Mouse (Mus musculus): ENCODE results near the gene Vrk1. TPM values are rescaled to one million over a fixed set of nuclear protein-coding genes. Genes with fewer than 3 reads are reported as not detected.

Vrk1 gene
- polyA plus RNA-seq, 1 experiment from 2014 or later: 76.4 TPM

- 13% methylated on average over 12 of the region's 16 CpGs for WGBS
- Histone ChIP-seq H3K4me1 (0 out of 2 replicates have a peak, but pooled peaks cover 6% of the 10 kb centered on the region), H3K27me3 (ENCODE audit: insufficient read depth, poor library complexity, severe bottlenecking) (no peaks in the 10 kb centered on the region), H3K9me3 (peaks cover 4% of the 10 kb centered on the region; the same call in 1 of the 2 replicates), H3K27ac (peak overlapping the region; percentile 32; the same call in 1 of the 2 replicates), H3K36me3 (no peaks in the 10 kb centered on the region), H3K4me3 (peak overlapping the region; percentile 48)
- peak; percentile 82 for DNase-seq (ENCODE audit: low spot score)
Measured at GRCm38 (mm10) chr12:105981121-105981973, 28.7 kb upstream of the Vrk1 start.

GRCm38 (mm10) chr12:105981974-105982305, 28.1 kb upstream of the Vrk1 start:
- H3K27ac ChIP-seq: no peak overlapping the region
- 77% methylated on average over 6 of the region's 7 CpGs for WGBS
- DNase-seq (ENCODE audit: low spot score): no peak
- H3K4me1 ChIP-seq: 0 out of 2 replicates have a peak, but pooled peaks cover 6% of the 10 kb centered on the region
- no peaks in the 10 kb centered on the region for H3K27me3 ChIP-seq (ENCODE audit: insufficient read depth, poor library complexity, severe bottlenecking)
- no peaks in the 10 kb centered on the region for H3K36me3 ChIP-seq
- peak overlapping the region; percentile 48 for H3K4me3 ChIP-seq
- H3K9me3 ChIP-seq: peaks cover 4% of the 10 kb centered on the region; the same call in 1 of the 2 replicates

- no peak overlapping the region for H3K4me3 ChIP-seq
- H3K36me3 ChIP-seq: no peaks in the 10 kb centered on the region
- peaks cover 4% of the 10 kb centered on the region; the same call in 1 of the 2 replicates for H3K9me3 ChIP-seq
- H3K4me1 ChIP-seq: 0 out of 2 replicates have a peak, but pooled peaks cover 6% of the 10 kb centered on the region
- no peak for DNase-seq (ENCODE audit: low spot score)
- no peak overlapping the region for H3K27ac ChIP-seq
- WGBS: 80% methylated on average over 6 of the region's 6 CpGs
- H3K27me3 ChIP-seq (ENCODE audit: insufficient read depth, poor library complexity, severe bottlenecking): no peaks in the 10 kb centered on the region
Measured at GRCm38 (mm10) chr12:105982598-105982997, 27.4 kb upstream of the Vrk1 start.

- DNase-seq (ENCODE audit: low spot score): no peak
- H3K27me3 ChIP-seq (ENCODE audit: insufficient read depth, poor library complexity, severe bottlenecking): no peaks in the 10 kb centered on the region
- H3K4me3 ChIP-seq: no peak overlapping the region
- H3K4me1 ChIP-seq: 0 out of 2 replicates have a peak, but pooled peaks cover 6% of the 10 kb centered on the region
- peaks cover 4% of the 10 kb centered on the region; the same call in 1 of the 2 replicates for H3K9me3 ChIP-seq
- H3K36me3 ChIP-seq: no peaks in the 10 kb centered on the region
- no peak overlapping the region for H3K27ac ChIP-seq
- WGBS: 83% methylated on average over 9 of the region's 9 CpGs
Measured at GRCm38 (mm10) chr12:105983499-105983898, 26.5 kb upstream of the Vrk1 start.

- H3K27ac ChIP-seq: no peak overlapping the region
- peaks cover 3% of the 10 kb centered on the region; the same call in 1 of the 2 replicates for H3K9me3 ChIP-seq
- H3K4me1 ChIP-seq: peaks cover 7% of the 10 kb centered on the region
- H3K4me3 ChIP-seq: no peak overlapping the region
- WGBS: 76% methylated on average over 4 of the region's 4 CpGs
- H3K36me3 ChIP-seq: no peaks in the 10 kb centered on the region
- DNase-seq (ENCODE audit: low spot score): no peak
- H3K27me3 ChIP-seq (ENCODE audit: insufficient read depth, poor library complexity, severe bottlenecking): no peaks in the 10 kb centered on the region
Measured at GRCm38 (mm10) chr12:105988434-105988833, 21.6 kb upstream of the Vrk1 start.

GRCm38 (mm10) chr12:105992756-105993155, 17.3 kb upstream of the Vrk1 start:
- no peak overlapping the region for H3K4me3 ChIP-seq
- WGBS: 72% methylated on average over 5 of the region's 5 CpGs
- H3K27me3 ChIP-seq (ENCODE audit: insufficient read depth, poor library complexity, severe bottlenecking): no peaks in the 10 kb centered on the region
- H3K9me3 ChIP-seq: no peaks in the 10 kb centered on the region
- peaks cover 12% of the 10 kb centered on the region for H3K4me1 ChIP-seq
- DNase-seq (ENCODE audit: low spot score): no peak
- no peak overlapping the region for H3K27ac ChIP-seq
- H3K36me3 ChIP-seq: no peaks in the 10 kb centered on the region

- H3K4me1 ChIP-seq: peaks cover 12% of the 10 kb centered on the region
- H3K36me3 ChIP-seq: no peaks in the 10 kb centered on the region
- H3K27me3 ChIP-seq (ENCODE audit: insufficient read depth, poor library complexity, severe bottlenecking): no peaks in the 10 kb centered on the region
- no peak for DNase-seq (ENCODE audit: low spot score)
- no peak overlapping the region for H3K4me3 ChIP-seq
- WGBS: 50% methylated on average over 7 of the region's 7 CpGs
- H3K27ac ChIP-seq: no peak overlapping the region
- no peaks in the 10 kb centered on the region for H3K9me3 ChIP-seq
Measured at GRCm38 (mm10) chr12:105993356-105993755, 16.7 kb upstream of the Vrk1 start.

- Histone ChIP-seq H3K4me3 (no peak overlapping the region), H3K27ac (no peak overlapping the region), H3K27me3 (ENCODE audit: insufficient read depth, poor library complexity, severe bottlenecking) (no peaks in the 10 kb centered on the region), H3K9me3 (no peaks in the 10 kb centered on the region), H3K4me1 (peaks cover 12% of the 10 kb centered on the region), H3K36me3 (no peaks in the 10 kb centered on the region)
- 67% methylated on average over 4 of the region's 4 CpGs for WGBS
- DNase-seq (ENCODE audit: low spot score): no peak
Measured at GRCm38 (mm10) chr12:105995940-105996339, 14.1 kb upstream of the Vrk1 start.

GRCm38 (mm10) chr12:105997028-105997786, 12.8 kb upstream of the Vrk1 start:
- H3K9me3 ChIP-seq: no peaks in the 10 kb centered on the region
- no peak overlapping the region for H3K4me3 ChIP-seq
- H3K36me3 ChIP-seq: no peaks in the 10 kb centered on the region
- 81% methylated on average over 19 of the region's 19 CpGs for WGBS
- peaks cover 12% of the 10 kb centered on the region for H3K4me1 ChIP-seq
- H3K27me3 ChIP-seq (ENCODE audit: insufficient read depth, poor library complexity, severe bottlenecking): no peaks in the 10 kb centered on the region
- no peak for DNase-seq (ENCODE audit: low spot score)
- H3K27ac ChIP-seq: no peak overlapping the region

GRCm38 (mm10) chr12:106001775-106002174, 8.3 kb upstream of the Vrk1 start:
- DNase-seq (ENCODE audit: low spot score): no peak
- H3K36me3 ChIP-seq: no peaks in the 10 kb centered on the region
- no peaks in the 10 kb centered on the region for H3K9me3 ChIP-seq
- H3K4me3 ChIP-seq: no peak overlapping the region
- H3K4me1 ChIP-seq: no peaks in the 10 kb centered on the region
- no peak overlapping the region for H3K27ac ChIP-seq
- H3K27me3 ChIP-seq (ENCODE audit: insufficient read depth, poor library complexity, severe bottlenecking): no peaks in the 10 kb centered on the region
- 68% methylated on average over 8 of the region's 8 CpGs for WGBS

- H3K27ac ChIP-seq: no peak overlapping the region
- H3K4me3 ChIP-seq: no peak overlapping the region
- H3K9me3 ChIP-seq: no peaks in the 10 kb centered on the region
- H3K36me3 ChIP-seq: no peaks in the 10 kb centered on the region
- DNase-seq (ENCODE audit: low spot score): no peak
- 0 out of 2 replicates have a peak, but pooled peaks cover 7% of the 10 kb centered on the region for H3K4me1 ChIP-seq
- WGBS: 66% methylated on average over 6 of the region's 6 CpGs
- no peaks in the 10 kb centered on the region for H3K27me3 ChIP-seq (ENCODE audit: insufficient read depth, poor library complexity, severe bottlenecking)
Measured at GRCm38 (mm10) chr12:106004719-106005118, 5.3 kb upstream of the Vrk1 start.

- no peaks in the 10 kb centered on the region for H3K9me3 ChIP-seq
- no peaks in the 10 kb centered on the region for H3K36me3 ChIP-seq
- DNase-seq (ENCODE audit: low spot score): no peak
- no peaks in the 10 kb centered on the region for H3K27me3 ChIP-seq (ENCODE audit: insufficient read depth, poor library complexity, severe bottlenecking)
- peaks cover 10% of the 10 kb centered on the region; the same call in 1 of the 2 replicates for H3K4me1 ChIP-seq
- H3K4me3 ChIP-seq: no peak overlapping the region
- 74% methylated on average over 6 of the region's 6 CpGs for WGBS
- H3K27ac ChIP-seq: no peak overlapping the region
Measured at GRCm38 (mm10) chr12:106006218-106006617, 3.8 kb upstream of the Vrk1 start.

All from heart, embryonic 10.5 days (tissue).